Mouse (Mus musculus) erythroblast, embryonic 14.5 days (primary cell): Measurements from ENCODE around the gene Amn.

Experiments
- GATA1 ChIP-seq: IDR thresholded peaks from 2 replicates; pipeline ENCODE4 v1.6.1; 2012; ENCODE audit warnings: low read length, inconsistent platforms, mixed read lengths
- TAL1 ChIP-seq: IDR thresholded peaks from 3 replicates; pipeline ENCODE4 v1.6.1; 2012; ENCODE audit warnings: low read length, inconsistent platforms, mixed read lengths

- TF ChIP-seq TAL1: no peak
- TF ChIP-seq GATA1: no peak
Measured at GRCm38 (mm10) chr12:111225197-111225780, 45.6 kb upstream of the Amn start.
